Mouse (Mus musculus) gastrocnemius, adult 18-20 months (tissue): ENCODE measurements around the gene Wdfy1. TPM values are rescaled to one million over a fixed set of nuclear protein-coding genes. Genes with fewer than 3 reads are reported as not detected.

Source experiments
- DNase-seq: peaks from one replicate; pipeline ENCODE4 v3.0.0; 2021; ENCODE audit warnings: low spot score
- total RNA-seq, 2 experiments: library from RNA; stranded (reverse); gene quantifications; 2 replicates each; pipeline ENCODE4 v1.2.3; 2021

Wdfy1 gene
- total RNA-seq, 2 experiments from 2014 or later, result 9.5 to 12.1 TPM

DNA sequence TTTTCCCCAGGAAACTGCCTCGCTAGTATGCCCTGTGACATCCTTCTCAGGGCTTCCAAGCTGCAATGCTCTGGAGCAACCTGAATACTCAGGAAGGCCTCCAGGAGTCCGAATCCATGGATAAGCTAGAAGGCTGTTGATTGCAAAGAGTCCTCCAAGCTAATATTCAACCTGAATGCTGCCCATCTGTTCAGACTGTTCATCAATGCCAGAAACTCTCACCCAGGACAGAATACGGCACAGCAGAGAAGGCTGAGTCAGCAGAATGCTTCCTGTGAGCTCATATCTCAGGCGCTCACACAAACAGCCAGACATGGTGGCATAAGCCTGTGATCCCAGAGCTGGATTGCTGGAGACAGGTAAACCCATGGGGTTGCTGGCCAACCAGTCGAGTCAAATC is 62.9 kb downstream of the Wdfy1 start:
- DNase-seq, result no peak

DNA sequence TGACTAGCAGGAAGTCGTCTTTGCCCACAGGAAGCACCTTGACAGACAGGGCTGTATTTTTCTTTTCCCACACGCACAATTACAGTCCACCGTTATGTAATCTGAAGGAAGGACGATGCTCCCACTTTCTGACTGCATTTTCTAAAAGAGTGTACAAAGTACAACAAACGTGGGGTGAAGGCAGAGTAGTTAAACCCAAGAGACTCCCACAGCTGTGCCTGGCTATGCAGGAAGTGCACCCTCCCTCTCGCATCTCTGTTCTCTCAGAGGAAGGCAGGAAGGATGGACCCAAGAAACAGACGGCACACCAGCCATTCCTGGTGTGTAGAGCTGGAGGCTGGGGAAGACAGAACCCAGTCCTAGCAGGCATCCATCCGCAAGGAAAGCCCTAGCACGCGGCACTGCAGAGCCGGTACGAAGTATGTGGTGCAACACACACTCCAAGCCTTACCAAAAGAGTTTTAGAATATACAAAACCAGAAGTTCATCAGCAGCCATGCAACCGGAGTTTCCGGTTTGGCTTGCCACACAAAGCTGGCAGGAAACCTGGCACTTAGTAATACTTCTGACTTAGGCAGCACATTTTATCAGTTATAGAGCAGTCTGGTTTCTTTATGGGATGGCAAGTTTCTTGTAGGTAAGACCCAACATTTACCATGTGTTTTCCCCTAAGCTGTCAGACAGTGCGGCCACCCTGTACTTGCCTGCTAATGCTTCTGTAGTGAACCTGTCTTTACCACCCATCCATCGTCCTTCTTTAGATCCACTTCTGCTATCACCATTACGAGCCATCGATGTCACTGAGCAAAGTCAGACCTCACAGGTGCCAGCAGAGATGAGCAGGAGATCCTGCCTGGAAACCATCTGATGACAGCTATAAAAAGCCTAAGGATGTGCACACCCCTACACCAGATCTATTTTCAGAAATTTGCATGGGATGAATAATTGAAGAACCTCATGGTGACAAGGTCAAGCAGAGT is 64.5 kb downstream of the Wdfy1 start:
- no peak for DNase-seq

DNA sequence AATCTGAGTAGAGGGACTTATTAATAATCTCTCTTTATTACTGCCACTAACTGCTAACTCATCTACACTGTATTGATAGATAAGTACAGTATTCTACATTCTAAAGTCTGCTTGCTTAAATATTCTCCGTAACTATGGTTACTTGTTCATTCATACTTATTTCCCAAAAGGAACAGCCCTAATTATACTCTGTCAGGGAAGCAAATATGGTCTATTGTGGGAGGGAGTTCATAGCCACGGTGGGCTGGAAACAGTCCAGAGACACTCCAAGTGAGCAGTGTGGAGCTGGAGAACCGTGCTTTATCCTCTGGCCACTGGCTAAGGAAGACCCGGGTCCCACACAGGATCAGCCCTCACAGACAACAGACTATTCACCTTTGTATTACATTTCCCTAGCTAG is 65.3 kb downstream of the Wdfy1 start:
- no peak for DNase-seq

DNA sequence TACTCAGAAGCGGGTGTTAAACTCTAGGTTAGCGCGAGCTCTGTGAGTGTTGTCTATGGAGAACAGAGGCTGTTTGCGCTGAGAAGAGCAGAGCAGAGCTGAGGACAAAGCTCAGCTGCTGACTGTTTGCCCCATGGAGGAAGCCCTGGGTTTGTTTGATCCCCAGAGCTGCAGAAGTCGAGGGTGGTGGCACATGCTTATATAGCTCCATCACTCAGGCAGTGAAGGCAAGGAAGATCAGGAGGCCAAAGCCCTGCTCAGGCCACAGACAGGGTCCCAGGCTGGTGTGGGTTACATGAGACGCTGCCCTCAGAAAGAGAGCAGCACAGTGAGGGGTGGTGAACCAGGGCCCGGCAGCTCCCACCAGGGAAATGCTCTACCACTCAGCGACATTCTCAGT is 65.7 kb downstream of the Wdfy1 start:
- DNase-seq, result no peak

DNA sequence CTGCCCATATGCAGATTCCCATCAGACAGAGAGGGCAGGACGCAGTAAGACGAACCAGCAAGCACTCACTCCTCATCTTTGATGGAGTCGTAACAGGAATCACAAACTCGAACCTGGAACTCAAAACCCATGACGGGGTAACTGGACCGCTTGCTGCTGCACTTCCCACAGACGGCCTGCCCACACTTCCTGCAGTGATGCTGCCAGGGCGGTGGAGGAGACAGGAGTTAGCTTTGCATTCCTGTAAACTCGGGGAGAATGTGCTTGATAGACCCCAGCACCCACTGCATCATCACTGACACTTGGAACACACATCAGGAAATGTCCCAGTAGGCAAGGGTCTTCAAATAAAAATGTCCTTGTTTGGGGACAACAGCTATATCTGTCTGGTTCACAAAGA is 68.6 kb downstream of the Wdfy1 start:
- no peak for DNase-seq

DNA sequence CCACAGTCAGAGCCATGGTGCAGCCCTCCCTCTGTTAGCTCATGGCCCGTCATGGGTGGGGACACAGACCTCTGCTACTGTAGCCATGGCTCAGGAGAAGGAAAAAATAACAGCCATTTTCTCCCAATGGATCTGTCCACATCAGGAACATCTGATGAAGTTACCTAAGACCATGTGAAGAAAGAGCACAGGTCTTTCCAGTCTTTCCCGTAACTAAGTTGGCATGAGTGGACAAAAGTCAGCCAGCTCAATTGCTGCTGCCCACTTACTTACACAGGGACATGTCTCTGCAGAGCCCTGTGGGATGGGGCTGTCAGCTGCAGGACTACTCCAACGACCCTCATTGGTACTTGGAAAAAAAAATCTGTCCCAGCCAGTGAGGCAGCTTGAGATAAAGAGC is 69.2 kb downstream of the Wdfy1 start:
- no peak for DNase-seq

DNA sequence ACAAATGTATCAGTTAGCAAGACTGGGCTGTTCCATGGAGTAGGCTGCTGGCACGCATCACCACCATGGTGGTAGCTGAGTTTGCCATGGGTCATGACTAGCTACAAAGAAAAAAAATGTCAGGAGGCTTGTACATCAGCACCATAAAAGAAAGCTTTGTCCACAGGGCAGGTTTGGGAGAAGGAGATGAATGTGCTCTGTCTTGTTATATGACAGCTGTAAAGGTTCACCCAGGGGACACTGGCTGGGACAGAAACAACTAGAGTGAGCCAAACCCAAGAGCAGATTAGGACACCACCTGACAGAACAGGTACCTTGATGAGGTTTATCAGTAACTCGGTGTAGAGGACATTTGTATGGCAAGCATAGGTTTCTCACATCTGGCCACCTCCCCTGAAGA is 71.3 kb downstream of the Wdfy1 start:
- DNase-seq, result no peak

DNA sequence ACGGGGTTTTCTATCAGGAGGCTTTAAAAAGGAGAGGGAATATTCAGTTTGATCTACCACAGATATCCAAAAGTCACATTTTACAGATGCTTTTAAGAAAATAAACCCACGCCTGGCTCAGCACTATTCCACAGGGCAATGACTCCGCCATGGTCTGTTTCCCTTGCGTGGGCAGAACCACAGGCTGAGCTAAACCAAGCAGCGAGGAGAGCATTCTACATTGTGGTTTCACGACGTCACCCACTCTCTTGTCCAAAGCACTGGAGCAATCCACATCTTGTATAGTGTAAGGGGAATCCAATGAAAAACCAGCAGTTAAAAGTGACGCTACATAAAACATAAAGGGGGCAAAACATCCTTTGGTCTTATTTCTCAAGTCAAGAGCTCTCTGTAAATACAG is 72.4 kb downstream of the Wdfy1 start:
- no peak for DNase-seq

DNA sequence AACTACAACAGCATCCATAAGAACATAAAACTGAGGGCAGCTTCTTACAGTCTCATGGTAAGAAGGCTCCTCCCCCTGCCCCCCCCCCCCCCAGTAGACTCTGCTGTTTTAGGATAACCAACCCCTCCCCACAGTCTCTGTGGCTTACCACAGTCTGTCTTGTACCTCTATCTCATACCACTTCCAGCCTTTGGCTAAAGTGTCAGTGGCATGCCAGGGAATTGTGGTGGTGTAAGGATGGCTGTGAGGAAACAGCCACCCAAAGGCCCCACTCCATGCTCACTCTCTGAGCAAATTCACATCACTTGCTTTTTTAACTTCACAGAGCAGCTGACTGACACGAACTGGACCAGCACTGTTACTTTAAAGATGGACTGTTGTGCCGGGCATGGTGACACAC is 77.4 kb downstream of the Wdfy1 start:
- no peak for DNase-seq

DNA sequence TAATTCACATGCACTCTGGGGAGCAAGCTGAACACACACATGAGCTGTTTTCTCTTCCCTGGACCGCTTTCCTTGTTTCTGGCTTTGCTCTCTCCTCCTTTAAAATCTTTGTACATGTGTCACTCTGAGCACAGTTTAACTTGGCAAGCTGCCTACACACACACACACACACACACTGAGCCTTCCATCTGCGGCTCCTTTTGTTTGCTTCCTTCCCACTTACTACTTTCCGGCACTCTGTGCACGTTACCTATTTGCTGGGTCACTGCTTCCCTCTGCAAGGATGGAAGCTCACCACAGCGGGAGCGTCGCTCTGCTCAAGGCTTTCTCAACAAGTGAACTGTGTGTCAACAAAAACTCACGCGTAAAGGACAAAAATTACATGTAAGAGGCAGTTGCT is 78.6 kb downstream of the Wdfy1 start:
- no peak for DNase-seq

DNA sequence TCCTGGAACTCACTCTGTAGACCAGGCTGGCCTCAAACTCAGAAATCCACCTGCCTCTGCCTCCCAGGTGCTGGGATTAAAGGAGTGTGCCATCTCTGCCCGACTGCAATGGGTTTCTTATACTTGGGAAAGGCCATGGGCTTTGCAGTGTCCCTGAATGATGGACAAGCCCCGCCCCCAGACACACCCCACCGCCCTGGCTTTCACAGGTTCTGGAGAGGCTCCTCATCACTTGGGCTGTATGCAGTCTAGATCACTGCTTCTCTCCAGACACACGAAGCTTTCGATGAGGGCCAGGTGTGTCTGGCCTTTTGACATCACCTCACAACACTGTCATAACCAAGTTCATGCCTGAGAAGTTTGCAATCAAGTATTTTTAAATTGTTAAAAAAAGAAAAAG is 79.0 kb downstream of the Wdfy1 start:
- no peak for DNase-seq

DNA sequence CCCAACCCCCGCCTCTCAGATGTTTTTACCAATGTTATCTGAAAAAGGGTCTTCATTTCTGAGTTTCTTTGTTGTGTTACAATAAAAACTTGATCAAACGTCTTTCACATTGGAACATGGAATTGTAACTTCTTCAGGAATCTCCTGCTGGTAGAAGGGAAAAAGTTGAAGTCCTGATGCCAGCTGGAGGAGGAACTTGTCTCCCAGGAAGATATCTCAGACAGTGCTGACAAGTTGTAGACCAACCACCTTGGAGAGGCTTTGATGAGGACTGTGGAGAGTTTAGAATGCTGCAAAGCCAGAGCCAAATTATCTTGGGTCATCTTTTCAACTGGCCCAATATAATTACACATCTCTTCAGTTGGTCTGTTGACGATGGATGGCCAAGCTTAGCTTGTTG is 83.5 kb downstream of the Wdfy1 start:
- no peak for DNase-seq

DNA sequence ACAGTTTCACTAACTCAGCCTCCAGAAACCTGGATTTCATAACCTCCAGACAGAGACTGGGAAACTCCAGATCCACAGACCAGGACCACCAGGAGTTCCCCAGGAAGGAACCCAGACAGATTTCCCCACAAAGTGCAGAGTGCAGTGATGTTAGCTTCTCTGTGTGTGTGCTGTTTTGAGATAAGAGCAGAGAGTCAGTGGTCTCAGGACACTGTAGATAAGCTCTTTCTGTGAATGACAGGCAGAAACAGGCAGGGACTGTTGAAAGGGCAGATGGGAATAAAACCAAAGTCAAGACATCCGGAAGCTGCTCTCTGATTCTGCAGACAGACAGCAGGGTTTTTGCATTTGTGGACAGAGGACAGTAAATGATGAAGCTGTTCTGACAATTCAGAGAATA is 88.7 kb downstream of the Wdfy1 start:
- DNase-seq, result no peak

DNA sequence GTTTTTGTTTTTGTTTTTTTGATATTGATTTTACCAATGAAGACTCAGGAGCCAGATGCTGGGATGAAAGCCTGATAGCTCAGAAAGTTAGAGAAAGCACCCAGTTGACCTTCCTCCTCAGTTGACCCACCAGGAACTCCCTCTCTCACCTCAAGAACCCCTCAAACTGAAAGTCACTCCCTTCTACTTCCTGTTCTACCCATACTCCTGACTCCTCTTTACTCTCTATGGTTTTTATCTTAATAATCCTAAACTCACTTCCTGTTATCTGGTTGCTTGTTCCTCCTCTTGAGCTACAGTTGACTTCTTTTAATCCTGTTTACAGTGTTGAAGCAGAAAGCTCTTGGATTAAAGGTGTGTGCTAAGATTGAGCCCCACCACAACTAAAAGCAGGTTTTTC is 91.9 kb downstream of the Wdfy1 start:
- no peak for DNase-seq

DNA sequence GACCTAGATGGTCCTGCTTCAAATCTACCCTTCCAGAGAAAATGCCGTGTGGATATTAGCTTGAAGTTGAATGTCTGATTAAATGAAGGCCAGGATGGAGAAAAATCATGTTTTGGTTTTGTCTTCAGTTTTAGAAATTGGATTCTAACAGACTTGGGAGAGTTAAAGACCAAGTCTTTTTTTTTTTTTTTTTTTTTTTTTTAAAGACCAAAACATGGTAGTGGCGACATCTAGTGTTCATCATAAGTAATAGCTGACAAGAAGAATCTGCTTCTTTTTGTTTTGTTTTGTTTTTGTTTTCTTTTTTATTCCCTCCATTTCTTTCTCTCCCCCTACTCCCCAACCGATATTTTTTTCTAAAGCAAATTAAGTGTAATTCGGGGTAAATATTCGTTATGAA is 93.0 kb downstream of the Wdfy1 start:
- DNase-seq, result no peak

DNA sequence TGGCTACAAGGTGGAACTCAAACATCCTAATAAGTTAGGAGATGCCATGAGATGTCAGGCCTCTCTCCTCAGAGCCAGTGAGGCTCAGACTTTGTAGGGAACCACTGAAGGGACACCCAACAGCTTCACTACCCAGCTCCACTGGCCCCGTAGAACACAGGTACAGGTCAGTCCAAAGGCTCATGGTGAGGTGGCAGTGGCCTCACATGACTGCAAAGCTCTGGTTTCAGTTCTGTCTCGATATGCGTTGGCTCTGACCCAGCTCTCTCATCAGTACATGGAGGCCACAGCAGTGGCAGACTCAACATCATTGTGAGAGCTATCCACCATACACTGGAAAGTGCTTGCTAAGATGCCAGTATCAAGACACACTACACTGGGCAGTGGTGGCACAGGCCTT is 95.2 kb downstream of the Wdfy1 start:
- DNase-seq, result no peak

DNA sequence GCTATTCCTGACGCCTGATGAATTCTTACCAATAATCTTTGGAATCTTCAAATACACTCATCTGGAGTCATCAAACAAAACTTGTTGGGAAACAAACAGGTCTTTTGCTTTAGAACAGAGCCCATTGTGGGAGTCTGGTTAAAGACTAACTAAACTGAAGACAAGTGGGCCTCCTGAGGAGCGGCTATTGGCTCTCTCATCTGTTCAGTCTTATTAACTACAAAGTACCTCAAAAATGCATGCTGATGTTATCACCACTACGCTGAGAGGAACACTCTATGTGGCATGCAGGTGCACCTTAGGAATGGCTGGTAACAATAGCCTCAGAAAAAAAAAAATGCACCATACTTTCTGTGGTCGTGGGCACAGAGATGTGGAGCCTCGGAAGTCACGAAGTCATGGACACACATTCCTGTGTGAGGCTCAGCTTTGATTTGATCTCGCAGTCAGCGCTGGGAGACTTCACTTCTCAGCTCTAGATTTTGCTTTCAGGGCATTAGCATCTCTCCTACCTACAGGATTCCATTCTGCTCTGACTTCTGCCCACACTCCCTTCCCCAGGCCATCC is 97.7 kb downstream of the Wdfy1 start:
- no peak for DNase-seq

DNA sequence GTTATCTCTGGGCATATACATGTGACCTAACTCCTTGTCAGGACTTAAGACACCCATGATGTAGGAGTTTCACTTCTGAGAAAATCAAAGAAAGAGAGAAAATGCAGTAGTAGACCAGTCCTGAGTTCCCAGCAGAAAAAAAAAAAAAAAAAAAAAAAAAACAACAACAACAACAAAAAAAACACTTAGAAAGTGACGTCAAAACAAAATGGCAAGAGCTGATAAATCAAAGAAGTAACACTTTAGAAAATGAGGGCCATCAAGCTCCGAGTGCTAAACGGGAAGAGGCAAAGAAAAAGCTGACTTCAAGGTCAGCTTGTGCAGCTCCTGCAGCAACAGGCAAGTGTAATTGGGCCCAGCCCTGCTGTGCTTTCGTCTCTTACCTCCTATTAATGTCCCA is 100.2 kb downstream of the Wdfy1 start:
- DNase-seq, result no peak

DNA sequence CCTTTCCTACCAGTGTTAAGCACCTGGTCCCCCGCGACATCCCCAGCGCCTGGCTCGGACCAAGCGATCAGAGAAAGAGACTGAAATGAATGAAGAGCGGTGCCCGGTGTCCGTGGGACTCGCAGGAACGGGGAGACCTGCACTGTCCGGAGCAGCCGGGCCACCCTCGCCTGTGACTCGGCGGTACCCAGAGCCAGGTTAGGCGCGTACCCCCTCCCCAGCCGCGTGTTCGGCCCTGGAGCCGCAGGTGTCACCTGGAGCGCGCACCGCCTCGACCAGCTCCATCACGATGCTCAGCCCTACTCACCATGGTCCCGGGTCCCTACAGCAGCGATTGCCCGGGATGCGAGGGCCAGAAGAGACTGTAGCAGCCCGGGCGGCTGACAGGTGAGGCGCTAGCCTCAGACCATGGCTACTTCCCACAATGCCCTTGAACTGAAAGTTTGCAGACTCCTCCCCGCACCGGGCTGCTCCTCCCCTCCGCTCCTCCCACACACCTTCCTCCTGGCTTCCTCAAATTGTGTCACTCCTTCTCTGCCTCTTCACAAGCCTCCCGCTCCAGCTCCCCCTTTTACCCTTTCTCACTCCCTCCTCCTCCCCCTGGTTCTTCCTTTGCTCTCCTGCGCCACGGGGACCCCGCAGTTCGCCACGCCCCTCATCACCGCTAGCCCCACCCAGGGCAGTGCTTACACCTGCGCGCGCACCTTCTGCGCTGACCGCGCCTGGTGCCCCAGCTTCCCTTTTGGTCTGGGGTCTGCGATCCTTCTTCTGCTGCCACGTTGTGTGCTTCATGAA is 104.2 kb downstream of the Wdfy1 start, which contains the start of gene Ap1s3:
Gene Ap1s3, minus strand, starts transcription at position 430 of the 795 bp plus-strand sequence.
- DNase-seq, result no peak

DNA sequence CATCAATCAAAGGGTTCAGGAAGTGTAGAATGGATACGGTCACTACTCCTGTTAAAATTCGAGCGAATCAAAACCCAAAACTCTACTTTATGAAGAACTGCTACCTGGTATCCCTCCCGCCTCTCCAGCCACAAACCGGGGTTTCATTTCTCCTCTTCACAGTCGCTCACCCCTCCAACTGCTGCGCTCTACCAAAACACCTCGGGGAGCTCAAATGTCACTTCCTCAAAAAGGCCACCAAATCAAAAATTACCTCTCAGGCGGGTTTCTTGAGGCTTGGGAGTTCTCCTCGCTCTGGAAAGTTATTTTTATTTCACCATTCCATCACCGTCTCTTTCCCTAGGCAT is 104.8 kb downstream of the Wdfy1 start:
- no peak for DNase-seq

DNA sequence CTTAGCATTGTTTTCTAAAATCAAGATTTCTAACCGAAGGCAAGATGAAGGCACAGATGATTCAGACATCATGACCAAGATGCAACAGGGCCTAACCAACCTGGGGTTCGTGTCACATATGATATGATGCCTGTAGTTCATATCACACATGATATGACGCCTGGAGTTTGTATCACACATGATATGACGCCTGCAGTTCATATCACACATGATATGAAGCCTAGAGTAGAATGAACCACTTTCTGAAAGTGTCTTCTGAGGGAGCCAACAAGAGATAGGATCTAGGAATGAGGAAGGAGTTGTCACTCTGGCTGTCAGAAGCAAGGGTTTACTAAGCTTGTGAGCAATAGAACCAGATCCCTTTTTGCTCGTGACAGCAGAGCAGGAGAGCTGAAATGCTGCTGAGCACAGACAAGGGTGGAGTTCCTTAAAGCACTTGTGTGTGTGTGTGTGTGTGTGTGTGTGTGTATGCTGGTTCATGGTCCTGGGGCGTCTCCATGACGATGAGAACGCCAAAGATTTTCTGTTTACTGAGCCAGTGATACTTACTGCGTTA is 106.4 kb downstream of the Wdfy1 start:
- DNase-seq, result no peak

DNA sequence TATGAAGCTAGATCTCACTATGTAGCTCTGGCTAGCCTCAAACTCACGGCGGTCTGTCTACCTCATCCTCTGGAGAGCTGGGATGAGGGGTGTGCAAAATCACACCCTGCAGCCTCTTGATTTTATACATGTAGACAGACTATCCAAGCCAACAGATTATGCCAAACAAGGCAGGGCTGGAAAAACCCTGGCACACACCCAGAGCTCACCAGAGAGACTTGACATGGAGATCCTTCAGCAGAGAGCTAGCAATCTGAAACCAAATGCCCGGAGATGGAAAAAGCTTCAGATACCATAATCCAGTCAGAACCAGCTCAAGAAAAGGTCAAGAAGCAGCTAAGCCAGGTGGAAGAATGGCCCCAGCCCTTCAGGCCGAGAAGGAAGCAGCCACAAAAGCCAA is 111.0 kb downstream of the Wdfy1 start:
- no peak for DNase-seq
